Mouse (Mus musculus) 3T3-L1 (cell line): ENCODE results near the gene Tmem255b.

Source experiments
- DNase-seq: peaks from one replicate; pipeline ENCODE4 v3.0.0-alpha.2; 2015; ENCODE audit warnings: low read depth, low spot score

The Tmem255b gene

GRCm38 (mm10) chr8:13434889-13435288, at the start of gene Tmem255b:
Gene Tmem255b, plus strand, starts transcription at chr8:13435189.
- DNase-seq, result no peak

- no peak for DNase-seq
Observed at GRCm38 (mm10) chr8:13386366-13386765, 48.6 kb upstream of the Tmem255b start.

- DNase-seq, result no peak
Observed at GRCm38 (mm10) chr8:13387728-13388127, 47.3 kb upstream of the Tmem255b start.

- DNase-seq, result no peak
Observed at GRCm38 (mm10) chr8:13388744-13389143, 46.2 kb upstream of the Tmem255b start.

- no peak for DNase-seq
Observed at GRCm38 (mm10) chr8:13393869-13394268, 41.1 kb upstream of the Tmem255b start.

DNA sequence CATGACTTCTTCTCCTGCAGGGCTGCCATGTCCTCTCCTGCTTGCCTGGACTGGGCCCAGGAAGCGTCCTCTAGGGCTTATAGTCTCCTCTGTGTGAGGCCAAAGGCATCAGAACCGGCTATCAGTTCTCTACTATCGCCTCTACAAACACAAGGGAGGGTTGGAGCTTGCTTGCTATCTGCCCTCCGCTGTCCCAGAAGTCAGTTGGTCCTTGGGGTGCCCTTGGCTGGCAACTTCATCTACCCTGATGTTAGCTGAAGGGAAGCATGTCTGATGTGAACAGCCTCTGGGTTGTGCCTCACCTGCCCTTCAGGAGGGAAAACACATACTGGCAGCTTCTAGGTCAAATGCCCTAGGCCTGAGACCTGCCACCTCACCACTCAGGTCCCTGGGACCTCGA, 38.3 kb upstream of the Tmem255b start, which contains the start of gene Atp4b:
Atp4b (minus strand) TSS at position 101 of the 400 bp plus-strand sequence.
- no peak for DNase-seq

DNA sequence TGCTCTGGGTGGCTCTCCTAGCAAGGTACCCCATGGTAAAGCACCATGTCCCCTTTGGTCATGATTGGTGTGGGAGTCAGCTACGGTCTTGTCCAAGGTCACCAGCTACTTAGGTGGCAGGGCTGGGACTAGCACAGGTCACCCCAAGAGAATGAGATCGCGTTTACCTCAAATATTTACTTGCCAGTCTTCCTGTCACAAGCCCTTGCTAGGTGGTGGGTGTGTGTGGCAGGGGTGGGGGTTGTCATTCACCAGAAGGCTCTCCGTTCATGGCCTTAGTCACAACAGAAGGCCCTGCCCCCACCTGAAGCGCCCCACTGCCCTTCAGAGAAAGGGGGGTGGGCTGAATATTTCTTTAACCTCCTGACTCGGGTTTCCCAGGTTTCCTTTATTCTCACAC, 31.5 kb upstream of the Tmem255b start:
- no peak for DNase-seq

- no peak for DNase-seq
Observed at GRCm38 (mm10) chr8:13404666-13405131, 30.3 kb upstream of the Tmem255b start, which contains the start of gene Grk1. Gene Grk1, plus strand, starts transcription at chr8:13405081.

DNA sequence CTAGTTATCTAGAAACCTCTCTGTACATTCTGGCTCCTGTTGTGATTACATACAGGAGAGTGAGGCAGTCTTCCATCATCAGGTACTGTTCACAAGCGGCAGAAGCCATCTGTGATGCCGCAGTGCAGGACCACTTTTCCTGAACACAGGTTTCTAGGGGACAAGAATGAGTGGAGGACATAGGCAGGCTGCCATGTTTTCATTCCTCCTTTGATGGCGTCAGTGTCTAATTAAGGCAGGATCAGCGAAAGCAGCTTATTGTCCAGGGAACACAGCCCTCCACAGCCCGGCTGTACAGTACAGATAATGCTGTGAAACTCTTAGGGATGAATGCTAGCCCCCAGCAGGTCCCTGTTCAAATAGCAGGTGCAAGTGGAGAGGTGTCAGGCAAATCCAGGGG, 29.0 kb upstream of the Tmem255b start:
- DNase-seq, result no peak

GRCm38 (mm10) chr8:13411597-13411996, 23.4 kb upstream of the Tmem255b start:
- peak; percentile 89 for DNase-seq

- DNase-seq, result peak; percentile 86
Observed at GRCm38 (mm10) chr8:13412891-13413558, 22.0 kb upstream of the Tmem255b start.

DNA sequence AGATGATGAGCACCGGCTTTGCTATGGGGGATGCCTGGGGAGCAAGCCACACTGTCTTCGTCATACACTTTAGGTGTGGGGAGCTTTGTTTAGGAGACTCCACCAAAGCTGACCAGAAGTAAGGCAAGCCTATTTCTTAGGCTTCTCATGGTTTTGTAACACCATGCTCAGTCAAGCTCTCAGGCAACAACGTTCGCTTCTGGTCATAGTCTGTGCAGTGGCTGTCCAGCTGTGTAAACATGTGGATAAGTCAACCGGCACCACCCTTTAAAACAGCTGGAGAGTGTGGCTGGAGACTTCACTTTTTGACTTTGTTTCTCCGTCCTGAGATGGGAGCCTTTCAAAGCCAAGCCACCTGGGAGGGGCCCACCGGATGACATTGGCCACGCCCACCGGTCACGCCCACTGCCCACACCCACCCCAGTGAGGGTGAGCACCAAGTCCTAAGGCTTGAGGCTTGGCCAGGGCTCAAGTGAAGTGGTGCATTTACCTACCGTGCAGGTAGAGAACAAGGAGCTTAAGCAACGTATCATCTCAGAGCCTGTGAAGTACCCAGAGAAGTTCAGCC, 21.1 kb upstream of the Tmem255b start:
- no peak for DNase-seq

DNA sequence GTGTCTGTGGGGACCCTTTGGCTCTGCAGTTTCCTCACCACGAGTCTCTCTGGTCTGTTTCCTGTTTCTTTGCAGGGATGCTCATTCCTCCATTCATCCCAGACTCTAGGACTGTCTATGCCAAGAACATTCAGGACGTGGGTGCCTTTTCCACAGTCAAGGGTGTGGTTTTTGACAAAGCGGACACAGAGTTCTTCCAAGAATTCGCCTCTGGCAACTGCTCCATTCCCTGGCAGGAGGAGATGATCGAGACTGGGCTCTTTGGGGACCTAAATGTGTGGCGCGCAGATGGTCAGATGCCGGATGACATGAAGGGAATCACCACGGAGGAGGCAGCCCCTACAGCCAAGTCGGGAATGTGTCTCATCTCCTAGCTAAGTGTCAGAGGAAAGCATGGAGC, 19.1 kb upstream of the Tmem255b start:
- no peak for DNase-seq

DNA sequence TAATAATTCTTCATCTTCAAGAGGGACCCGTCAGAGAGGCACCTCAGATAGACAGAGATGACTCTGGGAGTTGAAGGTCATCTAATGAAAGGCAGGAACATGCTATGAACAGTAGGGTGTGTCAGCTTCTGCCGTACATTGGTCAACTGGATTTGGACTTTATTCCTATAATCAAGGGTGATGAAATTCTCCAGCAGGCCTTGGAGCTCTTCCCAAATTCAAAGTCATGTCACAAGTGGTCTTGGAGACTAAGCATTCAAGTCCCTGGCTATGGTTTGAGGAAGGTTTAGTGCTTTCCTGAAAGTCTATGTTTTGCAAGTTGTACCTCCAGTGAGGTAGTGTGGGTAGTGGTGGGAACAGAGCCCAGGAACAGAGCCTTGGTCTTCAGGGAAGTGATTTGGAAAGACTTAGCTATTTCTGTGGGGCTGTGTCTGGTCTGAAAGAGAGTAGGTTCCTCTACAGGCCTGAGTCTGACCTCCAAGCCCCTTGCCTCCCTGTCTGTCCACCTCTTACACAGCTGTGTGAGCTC, 15.8 kb upstream of the Tmem255b start:
- DNase-seq, result no peak

DNA sequence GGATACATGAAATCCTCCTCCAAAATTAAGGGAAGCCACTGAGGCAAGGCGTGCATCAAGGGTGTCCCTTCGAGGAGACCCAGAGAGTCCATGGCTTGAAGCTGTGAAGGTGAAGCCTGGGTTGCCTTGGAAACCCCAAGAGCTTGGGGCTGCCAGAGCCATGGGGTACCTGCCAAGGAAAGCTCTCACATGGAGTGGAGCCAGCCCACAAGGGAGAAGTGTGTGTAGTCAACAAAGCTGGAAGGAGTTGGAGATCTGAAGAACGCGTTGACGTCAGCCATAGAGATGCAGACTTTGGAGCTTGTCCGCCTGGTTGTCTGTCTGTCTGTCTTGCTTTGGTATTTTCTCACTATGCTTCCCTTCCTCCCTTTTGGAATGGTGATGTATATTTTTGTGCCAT, 14.0 kb upstream of the Tmem255b start:
- no peak for DNase-seq

- DNase-seq, result no peak
Observed at GRCm38 (mm10) chr8:13427351-13427750, 7.6 kb upstream of the Tmem255b start.

- no peak for DNase-seq
Observed at GRCm38 (mm10) chr8:13428156-13428555, 6.8 kb upstream of the Tmem255b start.

GRCm38 (mm10) chr8:13430412-13430811, 4.6 kb upstream of the Tmem255b start:
- no peak for DNase-seq

DNA sequence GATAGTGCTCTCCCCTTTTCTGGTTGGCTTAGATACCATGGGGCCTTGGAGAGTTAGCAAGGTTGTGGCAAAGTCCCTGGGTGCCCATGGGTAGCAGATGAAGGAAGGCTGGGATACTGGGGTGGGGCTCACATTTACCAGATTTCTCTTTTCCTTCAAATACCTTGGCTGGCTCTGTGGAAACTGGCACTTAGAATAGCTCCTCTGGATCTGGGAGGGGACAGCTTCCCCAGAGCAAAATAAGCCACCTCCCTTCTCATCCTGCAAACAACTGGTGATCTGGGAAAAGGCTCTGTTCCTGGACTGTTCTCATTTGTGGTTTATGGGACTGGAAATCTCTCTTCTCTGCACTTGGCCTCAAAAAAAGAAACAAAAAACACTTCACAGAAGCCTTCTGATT, 4.1 kb upstream of the Tmem255b start:
- no peak for DNase-seq

- no peak for DNase-seq
Observed at GRCm38 (mm10) chr8:13433130-13433529, 1.9 kb upstream of the Tmem255b start.

- no peak for DNase-seq
Observed at GRCm38 (mm10) chr8:13436052-13436451, 1.1 kb downstream of the Tmem255b start.

DNA sequence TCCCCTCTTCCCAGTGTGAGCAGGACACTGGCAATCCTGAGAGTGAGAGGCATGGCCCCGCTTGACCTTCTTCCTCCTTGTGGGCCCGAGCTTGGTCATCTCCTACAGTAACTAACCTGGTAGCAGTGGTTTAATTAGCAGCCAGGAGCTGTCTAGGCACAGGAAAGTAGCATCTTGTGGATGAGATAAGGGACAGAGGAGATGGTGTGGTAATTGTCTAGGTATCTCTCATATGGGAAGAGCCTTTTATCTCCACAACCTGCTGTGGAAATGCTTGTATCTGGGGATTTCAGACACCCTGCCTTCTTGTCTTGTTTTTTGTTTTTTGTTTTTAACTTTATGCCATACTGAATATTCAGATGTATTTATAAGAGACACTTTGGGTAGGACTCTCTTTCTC, 2.5 kb downstream of the Tmem255b start:
- no peak for DNase-seq

GRCm38 (mm10) chr8:13442152-13442551, 7.2 kb downstream of the Tmem255b start:
- no peak for DNase-seq
